ENCODE assay signal across 8 mouse cellular contexts in the genomic region with DNA sequence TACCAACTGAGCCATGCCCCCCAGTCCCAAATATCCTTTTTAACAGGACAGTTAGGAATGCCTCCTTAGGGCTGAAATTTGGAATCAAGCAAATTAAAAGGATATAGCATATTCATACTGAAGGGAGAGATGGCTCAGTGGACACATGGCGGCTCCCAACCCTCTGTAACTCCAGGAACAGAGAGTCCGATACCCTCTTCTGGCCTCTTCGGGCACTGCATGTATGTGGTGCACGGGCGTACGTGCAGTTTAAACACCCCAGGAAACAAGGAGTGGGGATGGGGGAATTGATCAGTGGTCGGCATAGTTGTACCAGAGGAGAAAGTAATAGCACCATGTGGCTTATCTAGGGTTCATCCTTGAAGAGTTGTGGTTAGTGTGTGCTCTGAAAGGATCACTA. TPM values are rescaled to one million over a fixed set of nuclear protein-coding genes. Genes with fewer than 3 reads are reported as not detected.
A peak's percentile ranks its signal among the peaks of the same experiment; 100 is the strongest.
DNase-seq lines count a peak whose midpoint lies in the region; ATAC-seq lines count a peak whose summit lies in the region.

No protein-coding gene starts in this region.

- peak; percentile 60 for ATAC-seq in erythroblast, adult 5-6 weeks (replicated peaks; ENCODE audit: low FRiP score, poor library complexity, severe bottlenecking)

- DNase-seq in gastrocnemius, postnatal 14 days = peak; percentile 19
- no peak for DNase-seq in gastrocnemius, postnatal 36 days
- DNase-seq in spleen, postnatal 4 days (ENCODE audit: low spot score in 2 of 2) = peak; percentile 50 to 77
- DNase-seq in spleen, adult 18-20 months = no peak
- DNase-seq in retina, embryonic 14.5 days (ENCODE audit: low spot score) = peak; percentile 55
- DNase-seq in layer of hippocampus, adult 11-12 months (ENCODE audit: low spot score) = no peak
- DNase-seq in right cerebral cortex, postnatal 25 days = no peak

- intact Hi-C loops in gastrocnemius, postnatal 14 days (cut with DNase I; ENCODE audit: low total_unique reads) = loop anchor here (10.0 kb wide), 2 partner anchors 200 to 420 kb away; no protein-coding TSS in a partner anchor
- intact Hi-C loops in gastrocnemius, postnatal 36 days (cut with DNase I) = loop anchor here (5.0 to 10.0 kb wide), 2 partner anchors 112 to 170 kb away; a partner anchor contains a TSS

RNA-seq across cellular contexts. Expression of a gene that starts 18.9 kb away (rescaled TPM):
- total RNA-seq in gastrocnemius, postnatal 14 days (2021) = 10 to 100 TPM; 40.0 to 46.2 TPM
- 10 to 100 TPM; 60.1 to 63.4 TPM for total RNA-seq in gastrocnemius, postnatal 36 days (2021)
- total RNA-seq in erythroblast, adult 5-6 weeks (2015; ENCODE audit: low replicate concordance) = 16.9 and 38.6 TPM in 2 replicates
- total RNA-seq in erythroblast, adult 5-6 weeks (2017; ENCODE audit: low replicate concordance) = 12.9 and 20.4 TPM in 2 replicates

RNA-seq across cellular contexts. Expression of a gene that starts 28.6 kb away (rescaled TPM):
- total RNA-seq in gastrocnemius, postnatal 14 days (2021) = 1 to 10 TPM; 5.7 to 7.1 TPM
- total RNA-seq in gastrocnemius, postnatal 36 days (2021) = 1 to 10 TPM in 1 of 2 experiments, under 1 TPM in 1; 0.86 to 1.7 TPM
- total RNA-seq in erythroblast, adult 5-6 weeks (2015; ENCODE audit: low replicate concordance) = 2.3 and 3.1 TPM in 2 replicates
- 1.7 and 7.7 TPM in 2 replicates for total RNA-seq in erythroblast, adult 5-6 weeks (2017; ENCODE audit: low replicate concordance)

RNA-seq across cellular contexts. Expression of a gene that starts 28.8 kb away (rescaled TPM):
- 10 to 100 TPM; 10.9 to 19.9 TPM for total RNA-seq in gastrocnemius, postnatal 14 days (2021)
- 1 to 10 TPM; 4.8 to 9.4 TPM for total RNA-seq in gastrocnemius, postnatal 36 days (2021)
- total RNA-seq in erythroblast, adult 5-6 weeks (2015; ENCODE audit: low replicate concordance) = 98.4 and 101 TPM in 2 replicates
- total RNA-seq in erythroblast, adult 5-6 weeks (2017; ENCODE audit: low replicate concordance) = 65.1 and 113 TPM in 2 replicates

RNA-seq across cellular contexts. Expression of a gene that starts 30.9 kb away (rescaled TPM):
- total RNA-seq in gastrocnemius, postnatal 14 days (2021) = not detected
- total RNA-seq in gastrocnemius, postnatal 36 days (2021) = not detected
- not detected in 2 replicates for total RNA-seq in erythroblast, adult 5-6 weeks (2015; ENCODE audit: low replicate concordance)
- not detected in 2 replicates for total RNA-seq in erythroblast, adult 5-6 weeks (2017; ENCODE audit: low replicate concordance)

Comparison
In these comparisons a context has a peak if more than half of its experiments do, and no peak if none do; other contexts are left out.
1. DNase-seq: peak in gastrocnemius, postnatal 14 days (single experiment), spleen, postnatal 4 days (2 of 2) and retina, embryonic 14.5 days (single experiment); none in gastrocnemius, postnatal 36 days (0 of 2), spleen, adult 18-20 months (0 of 2), layer of hippocampus, adult 11-12 months (single experiment) and right cerebral cortex, postnatal 25 days (single experiment).